Mouse (Mus musculus) kidney, adult 2 months (tissue): ENCODE results near the gene E330009J07Rik.

Source experiments
- CTCF ChIP-seq: fragments of 200-500 bp; conservative IDR thresholded peaks from 2 replicates; pipeline ENCODE4 v1.5.1; 2011; ENCODE audit warnings: low read depth, mild to moderate bottlenecking, control low read depth, low read length, moderate library complexity, mixed read lengths; ENCODE audit not compliant: insufficient read depth, insufficient read length
- POLR2A ChIP-seq: fragments of 200-500 bp; IDR thresholded peaks from one replicate; pipeline ENCODE4 v1.6.1; 2011; ENCODE audit warnings: low read depth, low read length, control low read depth

DNA sequence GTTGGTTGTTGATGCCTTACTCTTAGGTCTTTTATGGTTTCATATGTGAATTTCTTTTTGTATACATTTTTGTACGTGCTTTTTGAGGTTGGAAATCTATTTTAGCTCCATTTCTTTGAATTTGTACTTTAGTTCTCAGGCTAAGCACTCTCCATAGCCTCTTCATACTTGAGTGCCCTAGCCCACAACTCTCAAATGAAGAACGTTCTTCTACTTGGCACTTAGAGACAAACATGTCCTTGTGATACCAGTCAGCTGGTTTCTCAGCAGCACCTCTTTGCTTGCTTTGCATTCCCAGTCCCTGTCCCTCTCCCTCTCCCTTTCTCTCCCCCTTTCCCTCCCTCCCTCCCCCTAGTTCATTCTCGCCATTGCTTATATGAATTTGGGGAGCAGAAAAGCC lies 55.8 kb downstream of the E330009J07Rik start:
- TF ChIP-seq CTCF (no peak), POLR2A (no peak)
